Mouse (Mus musculus) intestine, embryonic 14.5 days (tissue): ENCODE measurements around the gene Ptch1. TPM values are rescaled to one million over a fixed set of nuclear protein-coding genes. Genes with fewer than 3 reads are reported as not detected.

Source experiments
- ATAC-seq: fragments of 200-750 bp; cut with Nextera tagmentation; replicated peaks from 2 replicates; pipeline ENCODE4 v1.8.0; 2017; ENCODE audit warnings: low read depth, moderate number of reproducible peaks, moderate TSS enrichment, moderate library complexity; ENCODE audit not compliant: low FRiP score, low TSS enrichment
- DNase-seq: peaks from one replicate; pipeline ENCODE4 v3.0.0-alpha.2; 2018; ENCODE audit warnings: low spot score
- H3K27ac ChIP-seq: fragments of 300-500 bp; sonication (generic); 2 replicates; pipeline ENCODE4 v1.5.1; 2014; ENCODE audit warnings: low read depth, mild to moderate bottlenecking, control low read depth
- H3K27me3 ChIP-seq: fragments of 300-500 bp; sonication (generic); replicated peaks from 2 replicates; pipeline ENCODE4 v1.6.1; 2014; ENCODE audit warnings: low read length, control low read depth; ENCODE audit not compliant: control insufficient read depth, insufficient read depth
- H3K36me3 ChIP-seq: fragments of 300-500 bp; sonication (generic); 2 replicates; pipeline ENCODE4 v1.6.1; 2014; ENCODE audit warnings: low read length, control low read depth; ENCODE audit not compliant: control insufficient read depth, insufficient read depth
- H3K4me1 ChIP-seq: fragments of 300-500 bp; sonication (generic); replicated peaks from 2 replicates; pipeline ENCODE4 v1.6.1; 2014; ENCODE audit warnings: low read length, control low read depth, mixed read lengths; ENCODE audit not compliant: control insufficient read depth, insufficient read depth
- H3K4me2 ChIP-seq: fragments of 300-500 bp; sonication (generic); 2 replicates; pipeline ENCODE4 v1.6.1; 2014; ENCODE audit warnings: low read length
- H3K4me3 ChIP-seq: fragments of 300-500 bp; sonication (generic); 2 replicates; pipeline ENCODE4 v1.5.1; 2014; ENCODE audit warnings: low read depth, low read length, control low read depth, mixed read lengths
- H3K9ac ChIP-seq: fragments of 300-500 bp; sonication (generic); 2 replicates; pipeline ENCODE4 v1.6.1; 2014; ENCODE audit warnings: mild to moderate bottlenecking, low read length
- H3K9me3 ChIP-seq: fragments of 300-500 bp; sonication (generic); 2 replicates; pipeline ENCODE4 v1.6.1; 2016; ENCODE audit warnings: low read length, control low read depth; ENCODE audit not compliant: control insufficient read depth
- WGBS: fragments of 180-500 bp; shearing (Covaris S2); extraction: QIAGEN DNeasy Blood & Tissue Kit; methylation state at CpG from one replicate; pipeline ENCODE4 v1.1.7; 2014; 5-methylcytosine and 5-hydroxymethylcytosine counted together
- polyA plus RNA-seq: library from polyadenylated mRNA; unstranded; fragments of >200 nt; fragmentation: Nextera tagmentation; extraction: Ambion mirVana; gene quantifications from 2 replicates; pipeline ENCODE4 v1.2.1, GENCODE M21; 2014

Ptch1 gene
- polyA plus RNA-seq, result 62.8 and 68.0 TPM in 2 replicates

DNA sequence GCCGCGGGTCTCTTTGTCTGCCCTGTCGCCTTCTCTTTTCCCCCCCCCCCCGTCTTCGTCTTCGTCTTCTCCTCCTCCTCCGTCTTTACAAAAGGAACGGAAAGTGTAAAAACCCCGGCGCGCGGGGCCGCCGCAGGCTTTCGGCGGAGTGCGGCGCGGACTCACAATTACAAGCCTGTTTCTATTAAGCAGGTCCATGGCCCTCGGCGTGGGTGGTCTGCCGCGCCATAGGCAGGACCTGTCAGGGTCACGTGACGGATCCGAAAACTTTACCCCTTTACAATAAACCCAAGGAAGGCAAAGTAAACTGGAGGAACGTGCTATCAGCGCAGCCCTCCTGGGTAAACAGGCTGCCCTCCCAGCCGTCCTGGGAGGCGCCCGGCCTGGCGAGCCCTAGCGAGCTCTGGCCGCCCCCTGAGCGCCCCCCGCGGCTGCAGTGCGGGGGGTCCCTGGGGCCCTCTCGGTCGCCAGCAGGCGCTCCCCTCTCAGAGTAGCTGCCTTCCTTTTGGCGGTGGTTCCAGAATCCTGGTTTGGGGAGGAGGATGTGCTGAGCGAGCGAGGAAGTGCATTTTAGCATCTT is at the start of gene Ptch1:
Gene Ptch1, minus strand, starts transcription at position 343 of the 580 bp plus-strand sequence.
- H3K9me3 ChIP-seq, result no peaks in the 10 kb centered on the region
- under 1% methylated on average over 41 of the region's 44 CpGs for WGBS
- peaks cover 6% of the 10 kb centered on the region; the same call in 1 of the 2 replicates for H3K27me3 ChIP-seq
- DNase-seq (peak; percentile 83), ATAC-seq (peak; percentile 59)
- peak within 1 kb of the TSS; percentile 80 for H3K4me3 ChIP-seq
- H3K27ac ChIP-seq, result peak within 1 kb of the TSS; percentile 98
- peaks cover 10% of the 10 kb centered on the region; the same call in 1 of the 2 replicates for H3K4me1 ChIP-seq
- H3K36me3 ChIP-seq, result no peaks in the 10 kb centered on the region
- H3K4me2 ChIP-seq, result peak within 1 kb of the TSS; percentile 91
- peak within 1 kb of the TSS; percentile 100 for H3K9ac ChIP-seq

DNA sequence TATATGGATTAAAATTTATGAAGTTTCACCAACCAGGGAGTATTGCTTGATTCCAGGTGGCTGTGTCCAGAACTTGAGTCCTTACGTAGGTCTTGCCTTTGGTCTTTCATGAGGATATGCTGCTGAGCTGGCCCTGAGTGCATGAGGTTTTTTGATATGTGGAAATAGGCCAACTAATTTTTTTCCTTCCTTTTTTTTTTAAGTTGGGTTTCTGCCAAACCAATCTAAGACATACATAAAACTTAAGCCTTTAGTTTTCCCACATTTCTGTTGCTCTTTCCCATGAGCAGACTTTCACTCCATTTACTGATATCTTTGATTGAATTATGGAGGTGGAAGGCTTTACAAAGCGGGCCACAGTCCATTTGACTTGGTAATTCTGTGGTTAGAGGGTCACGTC is 47.9 kb upstream of the Ptch1 start:
- ATAC-seq (no peak), DNase-seq (no peak)
- Histone ChIP-seq H3K9me3 (no peaks in the 10 kb centered on the region), H3K4me3 (no peak overlapping the region), H3K4me2 (no peak overlapping the region), H3K9ac (no peak overlapping the region), H3K27ac (no peak overlapping the region), H3K36me3 (no peaks in the 10 kb centered on the region), H3K4me1 (peaks cover 4% of the 10 kb centered on the region), H3K27me3 (no peaks in the 10 kb centered on the region)
- WGBS, result 65% methylated on average over 3 of the region's 3 CpGs

- Histone ChIP-seq H3K27me3 (no peaks in the 10 kb centered on the region), H3K4me1 (peaks cover 30% of the 10 kb centered on the region), H3K27ac (no peak overlapping the region), H3K9me3 (no peaks in the 10 kb centered on the region), H3K36me3 (no peaks in the 10 kb centered on the region), H3K4me3 (no peak overlapping the region), H3K4me2 (no peak overlapping the region), H3K9ac (no peak overlapping the region)
- WGBS, result 29% methylated on average over 2 of the region's 2 CpGs
- DNase-seq (no peak), ATAC-seq (no peak)
Observed at GRCm38 (mm10) chr13:63613201-63613600, 39.8 kb upstream of the Ptch1 start.

DNA sequence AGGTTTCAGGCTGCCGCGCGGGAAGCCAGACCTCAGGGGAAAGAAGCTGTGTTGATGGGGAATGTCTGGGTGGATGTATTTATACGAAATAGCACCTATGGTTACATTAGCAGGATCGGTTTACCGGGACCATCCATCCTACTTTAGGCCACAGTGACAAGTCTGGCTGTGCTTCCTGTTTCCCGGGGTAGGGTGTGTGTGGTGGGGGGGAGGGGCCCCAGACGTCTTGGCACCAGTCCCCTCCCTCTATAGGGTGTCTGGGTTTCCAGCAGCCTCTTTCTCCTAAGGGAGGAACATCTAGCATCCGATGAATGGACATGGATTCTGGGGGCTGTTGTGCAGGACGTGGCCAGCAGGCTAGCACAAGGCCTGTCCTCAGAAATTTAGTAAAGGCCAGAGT is 36.3 kb upstream of the Ptch1 start:
- H3K4me2 ChIP-seq, result peak overlapping the region; percentile 25
- H3K36me3 ChIP-seq, result no peaks in the 10 kb centered on the region
- H3K4me3 ChIP-seq, result no peak overlapping the region
- 4% methylated on average over 10 of the region's 10 CpGs for WGBS
- no peaks in the 10 kb centered on the region for H3K9me3 ChIP-seq
- H3K27me3 ChIP-seq, result no peaks in the 10 kb centered on the region
- no peak overlapping the region for H3K9ac ChIP-seq
- H3K27ac ChIP-seq, result peak overlapping the region; percentile 39; the same call in 1 of the 2 replicates
- ATAC-seq (peak; percentile 71), DNase-seq (peak; percentile 63)
- peaks cover 30% of the 10 kb centered on the region for H3K4me1 ChIP-seq

- no peaks in the 10 kb centered on the region for H3K4me1 ChIP-seq
- no peak overlapping the region for H3K9ac ChIP-seq
- DNase-seq, result no peak
- no peaks in the 10 kb centered on the region for H3K36me3 ChIP-seq
- no peak for ATAC-seq
- H3K27me3 ChIP-seq, result no peaks in the 10 kb centered on the region
- 79% methylated on average over 3 of the region's 3 CpGs for WGBS
- no peaks in the 10 kb centered on the region for H3K9me3 ChIP-seq
- no peak overlapping the region for H3K4me2 ChIP-seq
- H3K4me3 ChIP-seq, result no peak overlapping the region
- no peak overlapping the region for H3K27ac ChIP-seq
Observed at GRCm38 (mm10) chr13:63597593-63597992, 24.2 kb upstream of the Ptch1 start.

GRCm38 (mm10) chr13:63595869-63596268 is 22.5 kb upstream of the Ptch1 start:
- Histone ChIP-seq H3K9ac (no peak overlapping the region), H3K4me1 (no peaks in the 10 kb centered on the region), H3K27me3 (no peaks in the 10 kb centered on the region), H3K36me3 (no peaks in the 10 kb centered on the region), H3K9me3 (no peaks in the 10 kb centered on the region), H3K4me3 (no peak overlapping the region), H3K27ac (no peak overlapping the region; the same call in 1 of the 2 replicates), H3K4me2 (no peak overlapping the region)
- ATAC-seq (no peak), DNase-seq (no peak)
- 69% methylated on average over 7 of the region's 7 CpGs for WGBS

- 83% methylated on average over 13 of the region's 13 CpGs for WGBS
- Histone ChIP-seq H3K4me3 (no peak overlapping the region), H3K9me3 (no peaks in the 10 kb centered on the region), H3K4me1 (no peaks in the 10 kb centered on the region), H3K27ac (no peak overlapping the region), H3K9ac (no peak overlapping the region), H3K36me3 (no peaks in the 10 kb centered on the region), H3K4me2 (no peak overlapping the region), H3K27me3 (no peaks in the 10 kb centered on the region)
- DNase-seq (no peak), ATAC-seq (no peak)
Observed at GRCm38 (mm10) chr13:63593469-63594050, 20.2 kb upstream of the Ptch1 start.

GRCm38 (mm10) chr13:63592755-63593154 is 19.4 kb upstream of the Ptch1 start:
- Histone ChIP-seq H3K9me3 (no peaks in the 10 kb centered on the region), H3K4me1 (no peaks in the 10 kb centered on the region), H3K9ac (no peak overlapping the region), H3K36me3 (no peaks in the 10 kb centered on the region), H3K4me3 (no peak overlapping the region), H3K27me3 (no peaks in the 10 kb centered on the region), H3K4me2 (no peak overlapping the region), H3K27ac (no peak overlapping the region)
- no peak for ATAC-seq
- DNase-seq, result no peak
- 86% methylated on average over 5 of the region's 5 CpGs for WGBS

DNA sequence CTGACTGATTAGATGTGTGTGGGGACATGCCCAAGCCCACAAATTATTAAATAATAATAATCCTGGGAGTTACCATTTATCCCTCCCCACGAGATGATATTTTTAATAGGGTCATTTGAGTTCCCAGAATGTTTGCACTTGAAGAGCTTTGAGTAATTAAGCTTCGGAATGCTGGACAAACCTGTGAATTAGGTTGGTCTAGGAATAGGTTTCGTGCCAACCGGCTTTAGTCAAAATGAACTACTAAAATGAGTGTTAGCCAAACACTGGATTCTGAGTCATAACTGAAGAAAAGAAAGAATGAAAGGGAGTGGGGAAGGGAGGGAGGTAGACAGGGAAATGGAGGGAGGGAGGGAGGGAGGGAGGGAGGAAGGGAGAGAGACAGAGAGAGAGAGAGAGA is 1.2 kb upstream of the Ptch1 start:
- DNase-seq (no peak), ATAC-seq (no peak)
- Histone ChIP-seq H3K9ac (no peak overlapping the region), H3K4me1 (peaks cover 4% of the 10 kb centered on the region; the same call in 1 of the 2 replicates), H3K9me3 (no peaks in the 10 kb centered on the region), H3K27ac (no peak overlapping the region), H3K4me3 (no peak overlapping the region), H3K4me2 (no peak overlapping the region), H3K27me3 (peaks cover 6% of the 10 kb centered on the region; the same call in 1 of the 2 replicates), H3K36me3 (no peaks in the 10 kb centered on the region)
- 54% methylated on average over 4 of the region's 4 CpGs for WGBS
